Mouse (Mus musculus): ENCODE measurements around the gene Spag6.

Gene Spag6

DNA sequence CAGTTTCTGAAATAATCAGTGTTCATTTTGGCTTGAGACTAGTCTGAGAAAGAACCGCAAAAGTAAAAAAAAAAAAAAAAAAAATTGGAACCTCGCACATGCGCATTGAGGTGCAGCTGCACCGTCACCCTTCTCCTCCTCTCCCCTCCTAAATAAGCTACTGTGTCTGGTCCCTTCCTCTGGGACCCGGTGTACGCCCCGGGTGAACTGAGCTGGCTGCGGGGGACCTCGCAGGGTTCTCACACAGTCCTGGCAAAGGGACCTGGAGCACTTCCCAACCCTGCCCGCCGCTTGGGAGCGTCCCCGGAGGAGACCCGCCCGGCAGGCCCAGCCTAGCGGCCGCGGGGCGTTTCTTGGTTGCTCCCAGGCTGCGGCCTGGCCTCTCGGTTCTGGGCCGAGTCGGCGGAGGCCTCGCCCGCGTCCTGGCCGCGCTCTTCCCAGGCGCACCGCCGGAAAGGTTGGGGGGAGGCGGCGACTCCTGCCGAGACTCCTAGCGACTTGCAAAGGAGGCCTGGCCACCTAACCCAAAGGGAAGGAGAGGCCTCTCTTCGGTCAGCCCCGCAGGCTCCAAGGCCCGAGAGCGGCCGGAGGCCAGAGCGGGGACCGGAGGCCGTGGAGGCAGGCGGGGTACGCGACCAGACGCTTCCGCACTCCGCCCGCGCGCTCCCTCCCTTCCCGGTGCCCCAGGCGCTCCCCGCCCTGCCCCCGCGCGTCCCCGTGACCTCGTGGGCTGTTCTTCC, at the start of gene Spag6:
Gene Spag6, plus strand, starts transcription at position 162 of the 740 bp plus-strand sequence.
- peak; percentile 52 to 68 for DNase-seq

DNA sequence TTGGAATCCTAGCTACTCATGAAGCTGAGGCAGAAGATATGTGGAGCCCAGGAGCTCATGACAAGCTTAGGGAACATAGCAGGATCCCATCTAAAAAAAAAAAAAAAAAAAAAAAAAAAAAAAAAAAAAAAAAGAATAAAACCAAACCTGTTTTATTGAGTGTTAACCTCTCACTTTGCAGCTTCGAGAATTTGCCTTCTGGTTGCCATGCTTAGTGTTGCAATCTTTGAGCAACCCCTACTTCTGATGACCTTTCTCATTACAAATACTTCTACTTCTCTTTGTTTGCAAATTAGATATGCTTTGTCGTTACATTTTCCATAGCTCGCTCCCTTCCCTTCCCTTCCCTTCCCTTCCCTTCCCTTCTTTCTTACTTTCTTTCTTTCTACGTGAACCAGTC, 45.3 kb upstream of the Spag6 start:
- no peak for DNase-seq

DNA sequence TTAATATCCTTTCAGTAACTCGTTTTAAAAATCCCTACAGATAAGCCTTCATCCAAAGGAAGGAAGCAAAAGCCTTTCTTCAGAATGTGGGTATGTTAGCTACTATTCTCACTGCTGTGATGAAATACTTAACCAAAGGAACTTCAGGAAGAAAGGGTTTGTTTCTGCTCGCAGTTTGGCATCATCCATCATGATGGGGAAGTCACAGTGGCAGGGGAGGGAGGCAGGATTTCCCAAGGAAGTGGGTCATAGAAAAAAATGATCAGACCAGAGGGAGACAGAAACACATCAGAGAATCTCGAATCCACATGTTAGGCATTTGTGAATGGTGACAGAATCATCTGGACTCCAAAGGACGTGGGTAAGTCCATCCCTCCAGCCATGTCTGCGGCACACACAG, 39.0 kb upstream of the Spag6 start:
- no peak for DNase-seq

DNA sequence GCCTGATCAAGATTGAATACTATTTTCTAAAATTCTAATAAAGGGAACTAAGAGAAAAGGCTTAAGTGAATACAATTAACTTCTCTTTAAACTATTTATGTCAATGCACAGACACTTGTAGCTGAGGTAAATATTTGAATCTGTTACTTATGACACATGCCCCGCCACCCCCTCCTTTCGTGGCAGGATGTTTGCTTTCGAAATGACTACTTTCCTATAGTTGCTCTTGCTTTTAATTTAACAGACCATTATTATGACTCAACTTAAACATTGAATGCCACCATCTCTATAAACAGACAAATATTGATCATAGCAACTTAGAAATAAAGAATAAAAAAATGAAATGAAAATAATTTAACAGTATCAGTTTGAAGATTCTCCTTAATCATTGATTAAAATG, 29.8 kb upstream of the Spag6 start:
- DNase-seq = no peak

DNA sequence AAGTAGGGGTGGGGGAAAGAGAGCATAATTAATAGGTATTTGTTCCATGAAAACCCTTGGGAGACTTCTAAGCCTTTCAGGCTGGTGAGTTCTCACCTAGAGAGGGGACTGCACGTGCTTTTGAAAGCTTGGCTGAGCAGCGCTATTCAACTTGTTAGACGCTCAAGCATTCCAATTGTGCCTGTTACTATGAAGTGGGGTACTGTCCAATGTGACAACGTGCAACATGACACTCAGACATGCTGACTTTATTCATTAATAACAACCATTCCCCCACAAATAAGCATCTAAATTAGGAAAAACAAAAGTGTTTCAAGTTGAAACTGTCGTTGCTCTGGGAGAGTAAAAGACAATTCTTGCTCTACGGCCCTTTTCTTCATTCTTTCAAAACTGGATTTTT, 22.8 kb upstream of the Spag6 start:
- DNase-seq = no peak

DNA sequence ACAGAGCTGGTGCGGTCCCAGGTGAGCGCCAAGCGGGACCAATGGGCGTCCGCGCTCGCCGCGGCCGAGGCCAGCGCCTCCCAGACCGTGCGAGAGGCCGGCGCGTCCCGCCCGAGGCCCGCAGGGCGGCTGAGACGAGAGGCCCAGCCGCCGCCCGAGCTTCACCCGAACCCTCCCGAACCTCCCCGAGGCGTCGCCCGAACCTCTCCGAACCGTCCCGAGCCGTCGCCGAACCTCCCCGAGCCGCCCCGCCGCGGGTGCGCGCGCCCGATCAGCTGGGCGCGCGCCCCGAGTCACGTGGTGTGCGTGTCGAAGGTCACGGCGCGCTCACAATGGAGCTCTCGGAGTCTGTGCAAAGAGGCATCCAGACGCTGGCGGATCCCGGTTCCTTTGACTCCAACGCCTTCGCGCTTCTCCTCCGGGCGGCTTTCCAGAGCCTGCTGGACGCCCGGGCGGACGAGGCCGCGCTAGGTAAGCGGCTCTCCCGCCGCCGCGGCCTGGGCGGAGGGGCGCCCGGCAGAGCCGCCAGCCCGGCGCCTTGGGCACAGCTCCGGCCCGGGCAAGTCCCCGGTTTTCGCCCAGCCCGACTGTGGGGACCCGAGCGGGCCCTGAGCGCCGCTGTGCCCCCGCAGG, 21.6 kb upstream of the Spag6 start, which contains the start of gene Commd3:
Gene Commd3, plus strand, starts transcription at position 252 of the 633 bp plus-strand sequence.
- DNase-seq = peak; percentile 90 to 94

DNA sequence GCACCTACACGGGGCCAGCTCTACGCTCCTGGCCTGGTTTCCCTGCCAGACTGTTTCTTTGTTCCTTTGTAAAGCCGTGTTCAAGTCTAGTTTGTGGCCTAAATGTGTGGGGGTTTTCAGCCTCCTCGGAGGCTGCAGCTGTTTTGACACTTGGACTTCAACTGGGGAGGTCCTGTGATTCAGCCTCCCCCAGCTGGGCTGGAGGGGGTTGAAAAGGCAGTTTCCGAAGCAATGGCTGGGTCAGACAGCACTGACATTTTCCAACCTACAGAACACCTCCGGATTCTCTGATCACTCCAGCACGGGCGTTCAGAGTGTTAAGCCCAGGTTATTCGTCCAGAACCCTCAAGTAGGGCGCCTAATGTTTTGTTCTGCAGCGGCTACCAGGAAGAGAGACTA, 21.1 kb upstream of the Spag6 start:
- DNase-seq = no peak

DNA sequence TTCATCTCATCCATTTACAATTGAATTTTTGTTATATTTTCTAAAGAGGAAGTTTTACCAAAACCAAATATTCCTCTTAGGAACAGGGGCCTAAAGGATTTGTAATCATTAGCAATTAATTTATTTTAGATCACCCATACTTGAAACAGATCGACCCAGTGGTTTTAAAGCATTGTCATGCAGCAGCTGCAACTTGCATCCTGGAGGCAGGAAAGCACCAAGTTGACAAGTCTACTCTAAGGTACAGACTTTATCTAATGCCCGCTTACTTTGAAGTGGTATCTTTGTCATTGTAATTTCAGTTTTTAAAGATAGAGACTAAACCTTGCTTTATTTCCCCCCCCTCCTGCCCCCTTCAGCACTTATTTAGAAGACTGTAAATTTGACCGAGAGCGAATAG, 20.1 kb upstream of the Spag6 start:
- no peak for DNase-seq

DNA sequence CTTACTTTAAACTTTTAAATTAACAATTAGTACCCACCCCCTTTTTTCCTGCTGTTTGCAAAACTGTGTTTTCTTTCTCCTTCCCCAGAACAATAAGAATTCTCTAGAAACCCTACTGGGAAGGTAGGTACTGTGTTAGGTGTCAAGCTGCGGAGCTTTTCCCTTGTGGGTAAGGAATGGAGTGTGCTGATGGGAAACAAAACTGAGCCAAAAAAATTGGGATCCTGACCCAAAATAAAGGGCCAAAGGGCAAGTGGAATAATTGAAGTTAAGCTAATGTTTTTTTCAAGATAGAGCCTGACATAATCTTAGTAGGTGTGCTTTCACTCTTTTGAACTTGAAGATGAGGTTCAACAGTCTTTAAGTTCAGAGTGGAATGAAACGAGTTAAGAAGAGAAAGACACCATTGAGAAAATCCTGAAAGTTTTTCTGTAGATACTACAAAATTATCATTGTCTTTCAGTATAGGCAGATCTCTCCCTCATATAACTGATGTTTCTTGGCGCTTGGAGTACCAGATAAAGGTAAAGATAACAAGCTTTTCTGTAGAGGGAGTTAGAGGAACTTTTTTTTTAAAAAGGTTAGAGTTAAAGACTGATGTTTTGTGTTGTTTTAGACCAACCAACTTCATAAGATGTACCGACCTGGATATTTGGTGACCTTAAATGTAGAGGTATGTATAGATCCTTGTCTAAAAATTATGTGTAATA, 19.5 kb upstream of the Spag6 start:
- no peak for DNase-seq

DNA sequence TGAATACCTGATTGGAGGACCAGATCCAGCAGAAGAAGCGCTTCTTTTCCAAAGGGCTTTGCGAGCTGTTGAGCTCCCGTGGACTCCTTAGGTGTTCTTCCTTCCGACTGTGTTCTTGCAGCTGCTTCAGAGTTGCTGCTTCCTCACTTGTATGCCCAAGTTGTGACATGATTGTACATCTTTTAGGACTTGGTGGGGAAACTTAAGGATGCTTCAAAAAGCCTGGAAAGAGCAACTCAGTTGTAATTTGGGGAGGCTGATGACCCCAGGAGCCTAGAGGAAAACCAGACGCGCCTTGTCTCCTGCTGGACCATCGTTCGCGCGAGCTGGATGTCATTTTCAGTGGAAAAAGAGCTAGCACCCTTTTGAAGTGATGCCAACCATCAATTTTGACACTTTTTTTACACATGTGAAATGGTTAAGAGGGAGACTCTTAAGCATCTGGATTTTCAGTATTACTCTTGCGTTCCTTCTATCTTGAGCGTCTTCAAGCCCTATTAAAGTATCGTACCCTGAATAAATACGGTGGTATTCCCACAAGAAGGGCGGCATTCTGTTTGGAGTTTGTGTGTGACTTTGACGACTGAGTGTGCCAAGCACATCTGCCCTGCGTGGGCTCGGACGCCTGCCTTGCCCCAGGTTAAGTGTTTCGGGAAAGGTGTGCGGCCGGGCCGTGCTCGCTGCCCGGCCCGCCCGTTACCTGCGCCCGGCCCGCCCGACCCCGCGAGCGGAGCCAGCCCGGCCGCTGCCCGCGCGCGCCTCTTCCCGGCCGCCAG, 18.0 kb upstream of the Spag6 start:
- DNase-seq = no peak

DNA sequence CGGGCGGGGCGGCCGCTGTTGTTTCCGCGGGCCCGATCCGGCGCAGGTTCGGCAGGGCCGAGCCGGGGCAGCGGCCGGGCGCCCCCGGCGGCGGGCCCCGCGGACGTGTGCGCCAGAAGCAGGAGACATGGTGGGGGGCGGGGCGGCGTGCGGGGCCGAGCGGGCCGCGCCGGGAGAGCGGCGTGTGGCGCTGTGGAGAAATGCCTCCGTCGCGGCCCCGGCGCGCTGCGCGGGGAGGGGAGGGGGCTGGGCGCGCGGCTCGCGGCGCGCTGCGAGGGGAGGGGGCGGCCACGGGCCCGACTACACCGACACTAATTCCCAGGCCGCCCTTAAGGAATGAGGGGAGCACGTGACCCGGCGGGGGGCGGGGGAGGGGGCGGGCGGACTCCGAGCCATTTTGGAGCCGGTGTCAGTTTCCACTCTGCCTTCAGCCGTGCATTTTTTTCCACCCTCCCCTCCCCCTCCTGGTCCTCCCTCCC, 17.3 kb upstream of the Spag6 start:
- DNase-seq = peak; percentile 63 to 66

DNA sequence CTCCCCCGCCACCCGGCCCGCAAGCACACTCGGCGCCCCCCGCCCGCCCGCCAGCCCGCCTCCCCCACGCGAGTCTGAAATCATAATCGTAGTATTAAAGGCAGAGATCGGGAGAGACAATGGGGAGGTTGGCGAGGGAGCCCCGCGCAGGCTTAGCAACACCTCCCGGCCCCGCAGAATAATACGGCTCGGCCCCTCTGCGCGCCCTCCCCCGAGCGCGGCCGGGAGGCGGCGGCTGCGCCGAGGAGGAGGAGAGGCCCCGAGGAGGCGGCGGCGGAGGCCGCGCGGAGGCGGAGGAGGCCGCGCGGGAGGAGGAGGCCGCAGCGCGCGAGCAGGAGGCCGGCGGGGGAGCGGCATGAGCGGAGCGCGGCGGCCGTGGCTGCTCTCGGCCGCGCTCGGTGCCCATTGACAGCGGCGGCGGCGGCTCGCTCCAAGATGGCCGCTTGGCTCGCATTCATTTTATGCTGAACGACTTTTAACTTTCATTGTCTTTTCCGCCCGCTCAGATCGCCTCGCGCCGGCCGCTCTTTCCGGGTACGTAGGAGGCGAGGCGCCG, 16.8 kb upstream of the Spag6 start, which contains the start of gene Bmi1:
Gene Bmi1, plus strand, starts transcription at position 83 of the 556 bp plus-strand sequence.
- DNase-seq = peak; percentile 62 to 63

DNA sequence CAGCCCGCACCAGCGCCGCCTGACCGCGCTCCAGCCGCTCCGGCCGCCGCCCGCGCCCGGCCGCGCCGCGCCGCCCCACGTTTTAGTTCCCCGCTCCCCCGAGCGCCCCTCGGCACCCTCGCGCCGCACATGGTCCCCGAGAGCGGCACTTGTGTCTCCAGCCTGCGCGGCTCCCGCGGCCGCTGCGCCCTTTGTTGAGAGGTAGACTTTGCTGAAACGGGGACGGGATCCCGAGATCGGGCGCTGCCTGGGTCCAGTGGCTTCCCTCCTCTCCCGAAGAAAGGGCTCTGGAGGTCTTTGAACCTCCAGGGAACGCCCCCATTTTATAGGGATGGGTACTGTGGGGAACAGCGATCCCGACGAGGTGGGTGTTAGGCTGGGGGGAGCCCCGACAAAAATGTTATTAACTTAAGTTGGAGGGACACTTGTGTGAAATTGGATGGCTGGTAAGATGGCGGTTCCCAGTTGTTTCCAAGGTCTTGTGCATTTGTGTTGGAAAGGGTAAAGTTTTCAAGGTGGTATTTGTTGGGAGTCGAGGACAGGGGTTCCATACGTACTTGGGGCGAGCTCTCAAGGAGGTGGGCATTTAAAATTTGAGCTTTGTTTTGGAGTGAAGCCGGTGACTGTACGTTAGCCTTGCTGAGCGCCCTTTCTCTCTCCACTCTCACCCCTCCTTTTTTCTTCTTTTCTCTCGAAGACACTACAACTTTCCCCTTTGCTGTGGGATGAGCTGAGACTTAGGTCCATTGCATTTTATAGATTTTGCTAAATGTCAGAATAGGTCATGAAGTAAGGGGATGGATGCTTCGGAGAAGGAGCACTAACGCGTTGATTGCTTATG, 16.0 kb upstream of the Spag6 start:
- peak in 1 of 2 experiments; percentile 41 for DNase-seq

DNA sequence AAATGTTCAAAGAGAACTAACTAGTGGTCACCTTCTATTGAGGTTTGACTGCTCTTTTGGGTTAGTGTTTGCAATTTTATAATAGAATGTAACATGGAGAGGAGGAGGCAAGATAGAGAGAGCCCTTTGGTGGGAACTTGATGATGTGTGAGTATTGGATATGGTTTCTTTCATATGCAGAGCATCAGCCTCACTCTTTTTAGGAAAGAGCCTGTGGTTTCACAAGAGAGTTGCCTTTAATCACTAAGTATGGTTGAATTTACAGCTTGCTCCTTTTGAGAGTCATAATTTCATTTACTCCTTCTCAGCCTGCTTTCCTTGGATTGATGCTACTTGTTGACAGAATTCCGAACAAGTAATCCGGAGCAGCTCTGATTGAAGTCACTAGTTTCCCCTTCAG, 14.1 kb upstream of the Spag6 start:
- no peak for DNase-seq

DNA sequence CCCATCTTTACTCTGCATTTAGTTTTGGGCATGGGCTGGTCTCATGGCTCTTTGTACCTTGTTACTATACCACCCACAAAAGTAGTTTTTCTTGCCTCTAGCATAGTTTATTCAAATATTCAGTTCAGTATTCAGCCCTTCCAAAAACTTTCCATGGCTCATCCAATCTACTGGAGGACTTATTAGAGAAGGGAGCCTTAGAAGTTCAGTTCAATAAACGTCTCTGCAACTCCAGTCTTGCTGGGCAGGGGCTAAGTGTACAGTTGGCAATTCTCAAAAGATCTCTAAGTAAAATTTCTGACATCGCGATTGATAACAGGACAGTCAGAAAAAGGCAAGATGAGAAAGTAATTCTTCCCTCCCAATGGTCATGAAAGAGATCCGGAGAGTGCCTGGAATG, 13.3 kb upstream of the Spag6 start:
- DNase-seq = no peak

DNA sequence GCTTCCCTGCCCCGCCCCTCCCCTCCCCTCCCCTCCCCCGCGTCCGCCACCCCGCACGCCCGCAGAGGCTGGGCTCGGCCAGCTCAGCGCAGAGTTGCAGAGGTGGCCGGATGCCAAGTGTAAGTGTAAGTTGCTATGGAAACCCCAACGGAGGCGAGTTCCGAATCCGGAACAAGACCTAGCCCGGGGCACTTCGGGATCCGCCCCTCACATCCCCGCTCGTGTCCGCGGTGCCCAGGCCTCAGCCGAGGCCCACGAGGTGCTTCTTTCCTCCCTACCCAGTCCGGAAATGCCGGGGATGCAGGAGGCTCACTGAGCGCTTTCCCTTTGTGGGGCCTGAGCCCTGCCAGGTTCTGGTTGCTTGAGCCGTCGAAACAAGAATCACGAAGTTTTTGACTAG, 12.9 kb upstream of the Spag6 start:
- peak; percentile 53 to 59 for DNase-seq

DNA sequence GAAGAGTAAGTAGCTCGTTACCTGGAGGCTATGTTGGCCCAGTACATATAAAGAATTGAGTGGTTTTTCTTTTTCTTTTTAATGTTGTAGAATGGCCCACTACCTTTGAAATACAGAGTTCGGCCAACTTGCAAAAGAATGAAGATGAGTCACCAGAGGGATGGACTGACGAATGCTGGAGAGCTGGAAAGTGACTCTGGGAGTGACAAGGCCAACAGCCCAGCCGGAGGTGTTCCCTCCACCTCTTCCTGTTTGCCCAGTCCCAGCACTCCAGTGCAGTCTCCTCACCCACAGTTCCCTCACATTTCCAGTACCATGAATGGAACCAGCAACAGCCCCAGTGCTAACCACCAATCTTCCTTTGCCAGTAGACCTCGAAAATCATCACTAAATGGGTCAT, 9.8 kb upstream of the Spag6 start:
- no peak for DNase-seq

DNA sequence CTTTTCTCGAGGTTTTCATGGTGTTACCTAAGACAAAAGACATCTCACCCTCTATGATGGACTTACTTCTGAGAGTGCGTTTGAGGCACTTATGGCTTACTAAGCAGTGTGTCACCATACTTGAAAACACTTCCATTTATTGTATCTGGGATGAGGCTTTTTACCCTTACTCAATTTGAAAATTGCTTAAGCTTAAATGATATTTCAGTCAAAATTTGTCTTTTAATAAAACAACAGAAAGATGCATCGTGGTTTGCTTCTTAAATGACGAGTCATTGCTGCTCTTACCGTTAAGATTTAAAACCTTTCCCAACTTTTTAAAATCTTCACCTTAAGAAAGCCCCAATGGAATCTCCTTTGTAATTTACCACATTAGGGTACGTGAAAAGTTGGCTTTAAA, 7.4 kb upstream of the Spag6 start:
- DNase-seq = no peak

DNA sequence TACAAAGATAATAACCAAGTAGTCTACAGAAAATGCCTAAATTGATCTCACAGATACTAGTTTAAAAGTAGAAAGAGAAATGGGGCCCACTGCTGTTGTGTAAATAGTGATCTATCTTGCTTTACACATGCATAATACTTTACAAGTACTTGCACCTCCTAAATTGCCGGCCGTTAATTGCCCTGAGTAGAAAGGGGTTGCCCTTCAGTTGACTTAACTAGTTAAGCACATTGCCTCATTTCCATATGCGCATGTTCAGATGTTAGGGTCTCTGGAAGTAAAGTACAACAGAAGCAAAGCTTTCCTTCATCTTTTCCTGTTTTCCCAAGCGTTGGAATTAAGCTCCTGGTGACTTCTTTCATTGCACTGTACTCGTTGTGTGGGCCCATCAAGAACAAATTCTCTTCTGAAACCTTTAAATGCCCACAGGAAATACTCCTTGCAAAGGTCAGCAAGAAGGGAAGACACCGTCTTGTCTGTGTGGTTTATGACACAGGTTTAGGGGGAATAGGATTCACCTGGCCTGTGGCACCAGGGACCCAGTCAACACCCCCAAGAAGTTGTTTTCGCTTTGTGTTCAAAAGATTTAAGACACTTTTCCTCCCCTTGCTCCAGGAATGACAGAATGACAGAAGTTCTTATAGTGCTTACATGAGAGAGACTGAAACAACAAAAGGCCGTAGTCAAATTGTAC, 6.9 kb upstream of the Spag6 start:
- no peak for DNase-seq

DNA sequence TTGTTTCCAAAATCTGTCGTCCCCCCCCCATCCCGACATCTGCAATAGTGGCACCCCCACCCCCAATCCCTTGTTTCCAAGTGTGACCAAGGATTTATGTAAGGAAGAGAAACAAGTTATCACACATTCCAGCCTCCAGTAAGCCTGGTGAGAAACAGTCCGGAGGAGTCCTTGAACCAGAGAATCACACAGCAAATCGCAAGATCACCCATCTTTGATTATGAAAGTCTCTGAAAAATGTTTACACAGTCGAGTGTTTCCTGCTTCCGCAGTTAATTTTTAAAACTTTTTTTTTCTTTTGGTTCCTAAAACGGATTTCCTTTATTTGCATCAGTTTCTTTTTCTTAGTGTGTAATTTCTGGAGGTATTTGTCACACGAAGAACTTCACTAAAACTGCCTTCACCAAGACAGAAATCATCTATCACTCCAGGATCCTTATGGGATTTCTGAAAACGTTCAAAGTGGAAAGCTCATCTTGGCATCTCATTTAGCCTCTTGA, 6.1 kb upstream of the Spag6 start:
- DNase-seq = no peak

DNA sequence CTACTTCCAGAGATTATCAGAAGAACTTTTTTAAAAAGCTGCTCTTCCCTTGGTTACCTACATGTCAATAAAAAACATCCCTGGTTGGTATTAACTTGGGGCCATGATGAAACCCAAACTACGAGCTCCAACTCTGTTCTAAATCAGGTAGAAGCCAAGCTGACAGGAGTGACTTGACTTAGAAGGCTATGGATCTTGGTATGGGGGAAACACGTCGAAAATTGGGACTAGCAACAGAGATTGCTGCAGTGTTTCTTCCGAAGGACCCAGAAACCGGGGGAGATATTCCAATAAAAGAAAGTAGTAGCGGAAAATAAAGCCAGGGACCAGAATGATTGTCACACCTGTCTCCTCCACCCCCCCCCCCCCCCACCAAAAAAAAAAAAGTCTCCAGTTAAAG, 5.5 kb upstream of the Spag6 start:
- no peak for DNase-seq

Data from kidney, adult 8-10 months (tissue).